Mouse (Mus musculus) stomach, embryonic 14.5 days (tissue): Measurements from ENCODE around the gene C1qtnf9. TPM values are rescaled to one million over a fixed set of nuclear protein-coding genes. Genes with fewer than 3 reads are reported as not detected.
A peak's percentile ranks its signal among the peaks of the same experiment; 100 is the strongest.

ENCODE experiments used
- ATAC-seq: fragments of 200-750 bp; cut with Nextera tagmentation; 2 replicates; pipeline ENCODE4 v1.8.0; 2017; ENCODE audit warnings: low read depth, moderate TSS enrichment; ENCODE audit not compliant: insufficient number of reproducible peaks, insufficient read depth, low FRiP score
- H3K27ac ChIP-seq: fragments of 300-500 bp; sonication (generic); 2 replicates; pipeline ENCODE4 v1.5.1; 2014; ENCODE audit warnings: mild to moderate bottlenecking, low read length, moderate library complexity, mixed read lengths
- H3K27me3 ChIP-seq: fragments of 300-500 bp; sonication (generic); 2 replicates; pipeline ENCODE4 v1.6.1; 2014; ENCODE audit warnings: low read length, control low read depth, mixed read lengths; ENCODE audit not compliant: control insufficient read depth, insufficient read depth
- H3K36me3 ChIP-seq: fragments of 300-500 bp; sonication (generic); 2 replicates; pipeline ENCODE4 v1.6.1; 2014; ENCODE audit warnings: mild to moderate bottlenecking, control low read depth, low read length, moderate library complexity, mixed read lengths; ENCODE audit not compliant: control insufficient read depth, insufficient read depth
- H3K4me1 ChIP-seq: fragments of 300-500 bp; sonication (generic); 2 replicates; pipeline ENCODE4 v1.6.1; 2014; ENCODE audit warnings: low read length, control low read depth, mixed read lengths; ENCODE audit not compliant: control insufficient read depth, insufficient read depth
- H3K4me2 ChIP-seq: fragments of 300-500 bp; sonication (generic); replicated peaks from 2 replicates; pipeline ENCODE4 v1.6.1; 2014; ENCODE audit warnings: low read depth, low read length, control low read depth
- H3K4me3 ChIP-seq: fragments of 300-500 bp; sonication (generic); 2 replicates; pipeline ENCODE4 v1.5.1; 2014; ENCODE audit warnings: low read depth, low read length, control low read depth
- H3K9ac ChIP-seq: fragments of 300-500 bp; sonication (generic); replicated peaks from 2 replicates; pipeline ENCODE4 v1.6.1; 2014; ENCODE audit warnings: low read depth, mild to moderate bottlenecking, control low read depth, low read length, moderate library complexity, mixed read lengths
- H3K9me3 ChIP-seq: fragments of 300-500 bp; sonication (generic); 2 replicates; pipeline ENCODE4 v1.6.1; 2016; ENCODE audit warnings: low read depth, low read length, control low read depth; ENCODE audit not compliant: control insufficient read depth
- WGBS: fragments of 180-500 bp; shearing (Covaris S2); extraction: QIAGEN DNeasy Blood & Tissue Kit; methylation state at CpG from one replicate; pipeline ENCODE4 v1.1.7; 2014; 5-methylcytosine and 5-hydroxymethylcytosine counted together
- polyA plus RNA-seq: library from polyadenylated mRNA; unstranded; fragments of >200 nt; fragmentation: Nextera tagmentation; extraction: Ambion mirVana; gene quantifications from 2 replicates; pipeline ENCODE4 v1.2.1, GENCODE M21; 2014

C1qtnf9 gene
- polyA plus RNA-seq, 1 experiment from 2014 or later, result 0.33 TPM

DNA sequence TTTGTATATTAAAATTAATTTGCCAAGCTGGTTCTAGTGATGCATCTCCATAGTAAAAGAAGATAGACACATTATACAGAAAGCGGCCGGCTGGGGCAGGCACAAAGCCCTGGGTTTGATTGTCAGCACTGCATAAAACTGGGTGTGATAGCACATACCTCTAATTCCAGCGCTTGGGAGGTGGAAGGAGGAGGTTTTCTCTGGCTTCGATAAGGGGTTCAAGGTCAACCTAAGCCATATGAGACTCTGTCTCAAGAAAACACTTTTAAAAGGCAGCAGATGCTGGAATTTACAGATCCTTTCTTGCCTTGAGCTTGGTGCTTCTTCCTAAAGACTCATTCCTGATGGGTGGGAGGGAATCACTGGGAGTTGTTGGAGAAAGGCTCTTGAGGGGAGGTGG, 3.4 kb upstream of the C1qtnf9 start:
- Histone ChIP-seq H3K36me3 (no peaks in the 10 kb centered on the region), H3K4me1 (no peaks in the 10 kb centered on the region), H3K4me2 (no peak overlapping the region), H3K9ac (no peak overlapping the region), H3K27me3 (no peaks in the 10 kb centered on the region), H3K9me3 (no peaks in the 10 kb centered on the region), H3K27ac (no peak overlapping the region), H3K4me3 (no peak overlapping the region)
- ATAC-seq, result no peak
- WGBS, result 64% methylated on average over 4 of the region's 4 CpGs

DNA sequence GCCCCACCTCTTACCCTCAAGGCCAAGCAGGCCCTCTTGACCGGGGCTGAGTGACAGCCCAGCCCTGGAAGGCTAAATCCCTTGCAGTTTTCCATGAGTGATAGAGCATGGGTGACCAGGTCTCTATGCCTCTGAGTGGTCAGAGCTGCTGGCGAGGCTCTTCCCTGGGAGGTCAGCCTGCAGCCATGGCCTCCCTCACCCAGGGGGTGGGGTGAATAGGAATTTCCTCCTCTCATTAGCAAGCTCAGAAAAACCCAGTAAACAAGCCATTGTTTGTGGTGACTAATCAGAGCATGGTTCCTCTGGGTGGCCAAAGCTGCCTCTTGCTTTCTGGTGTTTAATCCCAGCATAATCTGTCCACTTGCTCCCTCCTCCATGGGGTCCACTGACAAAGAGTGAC, 2.9 kb upstream of the C1qtnf9 start:
- no peaks in the 10 kb centered on the region for H3K4me1 ChIP-seq
- H3K4me3 ChIP-seq, result no peak overlapping the region
- no peak overlapping the region for H3K4me2 ChIP-seq
- H3K9me3 ChIP-seq, result no peaks in the 10 kb centered on the region
- H3K27ac ChIP-seq, result no peak overlapping the region
- H3K9ac ChIP-seq, result no peak overlapping the region
- 44% methylated on average over 2 of the region's 2 CpGs for WGBS
- H3K27me3 ChIP-seq, result no peaks in the 10 kb centered on the region
- H3K36me3 ChIP-seq, result no peaks in the 10 kb centered on the region
- ATAC-seq, result no peak

DNA sequence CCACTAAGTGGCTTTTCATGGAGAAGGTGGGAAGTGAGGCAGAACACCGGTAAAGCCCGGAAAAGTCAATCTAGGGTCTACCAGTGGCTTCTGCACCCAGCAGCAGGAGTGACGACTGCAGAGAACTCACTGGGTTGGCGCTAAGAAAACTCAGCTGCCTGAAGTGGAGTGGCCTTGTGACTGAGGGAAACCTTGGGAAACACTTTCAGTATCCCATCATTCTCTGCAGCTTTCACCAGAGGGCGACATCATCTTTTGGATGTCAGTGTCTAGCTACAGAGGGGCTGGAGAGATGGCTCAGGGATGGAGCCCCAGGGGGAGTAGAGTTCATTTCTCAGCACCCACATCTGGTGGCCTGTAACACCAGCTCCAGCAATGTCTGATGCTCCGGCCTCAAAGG, 1.4 kb downstream of the C1qtnf9 start:
- H3K36me3 ChIP-seq, result no peaks in the 10 kb centered on the region
- 43% methylated on average over 6 of the region's 6 CpGs for WGBS
- H3K9me3 ChIP-seq, result no peaks in the 10 kb centered on the region
- H3K4me3 ChIP-seq, result no peak overlapping the region
- no peaks in the 10 kb centered on the region for H3K4me1 ChIP-seq
- no peaks in the 10 kb centered on the region for H3K27me3 ChIP-seq
- no peak for ATAC-seq
- H3K9ac ChIP-seq, result no peak overlapping the region
- no peak overlapping the region for H3K4me2 ChIP-seq
- H3K27ac ChIP-seq, result no peak overlapping the region

DNA sequence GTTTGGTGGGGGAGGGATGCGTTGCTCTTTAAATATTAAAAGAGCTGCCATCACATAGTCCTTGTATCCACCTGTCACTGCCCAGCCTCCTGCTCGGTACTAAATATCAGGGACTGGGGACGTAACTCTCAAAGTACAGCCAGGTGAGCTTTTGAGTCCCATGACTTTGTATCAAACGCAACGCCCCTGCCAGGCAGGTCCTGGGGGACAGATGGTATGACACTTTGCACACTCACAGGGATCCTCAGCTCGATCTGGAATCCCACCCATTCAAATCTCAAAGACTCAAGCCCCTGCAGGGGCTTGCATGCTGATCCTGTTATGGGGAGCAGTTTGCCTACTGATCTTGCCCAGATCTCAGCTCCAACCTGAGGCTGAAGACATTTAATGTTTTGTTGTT, 2.7 kb downstream of the C1qtnf9 start:
- no peak overlapping the region for H3K4me3 ChIP-seq
- H3K27me3 ChIP-seq, result no peaks in the 10 kb centered on the region
- H3K4me2 ChIP-seq, result no peak overlapping the region
- H3K4me1 ChIP-seq, result no peaks in the 10 kb centered on the region
- no peak overlapping the region for H3K9ac ChIP-seq
- ATAC-seq, result no peak
- H3K27ac ChIP-seq, result no peak overlapping the region
- WGBS, result 78% methylated on average over 6 of the region's 6 CpGs
- H3K36me3 ChIP-seq, result no peaks in the 10 kb centered on the region
- H3K9me3 ChIP-seq, result no peaks in the 10 kb centered on the region

DNA sequence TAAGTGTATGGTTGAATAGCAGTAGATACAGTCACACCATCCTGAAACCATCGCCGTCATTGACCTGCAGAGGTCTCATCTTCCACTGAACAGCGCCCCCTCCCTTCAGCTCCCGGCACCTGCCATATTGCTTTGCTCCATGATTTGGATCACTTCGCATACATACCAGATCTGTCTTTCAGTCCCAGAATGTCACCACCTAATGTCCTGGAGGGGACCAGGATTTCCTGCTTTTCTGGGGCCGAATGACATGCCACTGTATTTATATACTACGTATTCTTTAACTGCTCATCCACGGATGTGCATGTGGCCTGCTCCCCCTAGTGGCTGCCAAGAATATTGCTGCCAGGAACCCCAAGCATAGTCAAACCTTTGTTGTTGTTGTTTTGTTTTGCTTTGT, 3.1 kb downstream of the C1qtnf9 start:
- Histone ChIP-seq H3K27ac (no peak overlapping the region), H3K27me3 (no peaks in the 10 kb centered on the region), H3K4me1 (no peaks in the 10 kb centered on the region), H3K4me3 (no peak overlapping the region; the same call in 1 of the 2 replicates), H3K4me2 (peak overlapping the region; percentile 40), H3K9ac (no peak overlapping the region), H3K9me3 (no peaks in the 10 kb centered on the region), H3K36me3 (no peaks in the 10 kb centered on the region)
- 8% methylated on average over 8 of the region's 8 CpGs for WGBS
- no peak for ATAC-seq

DNA sequence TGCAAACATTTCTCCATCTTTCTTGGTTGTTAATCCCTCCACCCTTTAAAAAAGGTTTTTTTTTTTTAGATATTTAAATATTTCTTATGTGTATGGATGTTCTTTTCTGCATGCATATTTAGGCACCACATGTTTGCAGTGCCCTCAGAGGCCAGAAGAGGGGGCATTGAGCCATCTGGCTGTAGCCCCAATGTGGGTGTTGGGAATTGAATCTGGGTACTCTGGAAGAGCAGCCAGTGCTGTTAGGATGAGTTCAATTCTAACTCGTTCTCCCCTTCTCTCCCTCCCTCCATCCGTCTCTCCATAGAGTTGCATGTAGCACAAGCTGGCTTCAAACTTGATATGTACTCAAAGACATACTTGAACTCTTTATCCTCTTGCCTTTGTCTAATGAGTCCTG, 5.5 kb downstream of the C1qtnf9 start:
- Histone ChIP-seq H3K4me1 (no peaks in the 10 kb centered on the region), H3K36me3 (no peaks in the 10 kb centered on the region), H3K27me3 (no peaks in the 10 kb centered on the region), H3K27ac (no peak overlapping the region), H3K9me3 (no peaks in the 10 kb centered on the region), H3K9ac (no peak overlapping the region), H3K4me2 (no peak overlapping the region), H3K4me3 (no peak overlapping the region)
- no peak for ATAC-seq
- WGBS, result 88% methylated on average over 2 of the region's 2 CpGs

DNA sequence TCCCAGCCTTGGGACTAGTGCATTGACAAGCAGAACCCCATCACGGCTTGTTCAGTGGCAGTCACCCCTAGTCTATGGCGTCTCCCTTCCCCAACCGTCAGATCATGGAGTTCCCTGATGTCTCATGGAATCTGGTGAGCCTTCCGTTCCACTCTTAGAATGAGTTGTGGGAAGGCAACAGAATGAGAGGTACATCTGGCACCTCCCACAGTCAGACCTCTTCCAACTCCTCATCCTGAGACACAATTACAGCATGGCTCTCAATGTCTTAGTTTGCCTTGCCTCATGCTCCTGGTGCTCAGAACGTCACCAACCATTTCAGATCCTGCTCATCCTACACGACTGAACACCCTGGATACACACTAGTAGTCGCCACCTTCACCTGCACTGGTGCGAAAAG, 8.6 kb downstream of the C1qtnf9 start:
- no peaks in the 10 kb centered on the region for H3K36me3 ChIP-seq
- H3K27ac ChIP-seq, result no peak overlapping the region
- H3K4me3 ChIP-seq, result no peak overlapping the region
- ATAC-seq, result no peak
- H3K4me2 ChIP-seq, result no peak overlapping the region
- H3K9me3 ChIP-seq, result no peaks in the 10 kb centered on the region
- WGBS, result 80% methylated on average over 8 of the region's 8 CpGs
- no peak overlapping the region for H3K9ac ChIP-seq
- no peaks in the 10 kb centered on the region for H3K4me1 ChIP-seq
- no peaks in the 10 kb centered on the region for H3K27me3 ChIP-seq

DNA sequence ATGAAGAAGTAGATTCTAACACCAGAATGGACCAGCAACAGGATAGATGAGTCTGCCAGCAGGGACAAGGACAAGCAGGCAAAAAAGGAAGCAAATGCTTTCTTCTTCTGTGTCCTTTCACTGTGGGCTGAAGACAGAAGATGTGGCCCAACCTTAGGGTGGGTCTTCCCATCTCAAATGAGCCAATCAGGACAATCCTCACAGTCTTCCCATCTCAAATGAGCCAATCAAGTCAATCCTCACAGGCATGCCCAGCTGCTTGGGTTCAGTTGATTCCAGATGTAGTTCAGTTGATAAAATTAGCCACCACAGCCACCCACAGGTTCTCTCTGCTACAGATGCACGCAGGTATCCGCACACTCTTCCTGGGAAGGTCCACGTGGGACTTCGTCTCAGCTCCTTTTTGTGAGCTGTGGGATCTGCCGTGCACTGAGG, 9.6 kb downstream of the C1qtnf9 start:
- no peak overlapping the region for H3K4me3 ChIP-seq
- no peak for ATAC-seq
- WGBS, result 83% methylated on average over 5 of the region's 5 CpGs

DNA sequence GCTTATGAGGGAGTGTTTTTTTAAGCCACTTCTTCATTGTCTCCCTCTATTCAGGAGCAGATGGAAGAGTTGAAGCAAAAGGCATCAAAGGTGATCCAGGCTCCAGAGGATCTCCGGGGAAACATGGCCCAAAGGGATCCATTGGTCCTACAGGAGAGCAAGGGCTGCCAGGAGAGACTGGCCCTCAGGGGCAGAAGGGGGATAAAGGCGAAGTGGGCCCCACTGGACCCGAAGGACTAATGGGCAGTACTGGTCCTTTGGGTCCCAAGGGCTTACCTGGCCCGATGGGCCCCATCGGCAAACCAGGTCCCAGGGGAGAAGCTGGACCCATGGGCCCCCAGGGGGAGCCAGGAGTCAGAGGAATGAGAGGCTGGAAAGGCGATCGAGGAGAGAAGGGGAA, 11.3 kb downstream of the C1qtnf9 start:
- H3K9ac ChIP-seq, result no peak overlapping the region
- H3K4me2 ChIP-seq, result no peak overlapping the region
- no peaks in the 10 kb centered on the region for H3K4me1 ChIP-seq
- no peak overlapping the region for H3K27ac ChIP-seq
- H3K36me3 ChIP-seq, result no peaks in the 10 kb centered on the region
- no peaks in the 10 kb centered on the region for H3K9me3 ChIP-seq
- ATAC-seq, result no peak
- no peak overlapping the region for H3K4me3 ChIP-seq
- 95% methylated on average over 7 of the region's 7 CpGs for WGBS
- no peaks in the 10 kb centered on the region for H3K27me3 ChIP-seq

More for the DNA sequence above, 9.6 kb downstream of the C1qtnf9 start:
- Histone ChIP-seq H3K27ac (no peak overlapping the region), H3K27me3 (no peaks in the 10 kb centered on the region), H3K9ac (no peak overlapping the region), H3K4me2 (no peak overlapping the region), H3K4me1 (no peaks in the 10 kb centered on the region), H3K36me3 (no peaks in the 10 kb centered on the region), H3K9me3 (no peaks in the 10 kb centered on the region)
